Mouse (Mus musculus) myocyte (in vitro differentiated cells): ENCODE data around the gene Hes6.

ENCODE experiments used
- MYOD1 ChIP-seq, 3 experiments: IDR thresholded peaks; one replicate each; pipeline ENCODE4 v1.6.1; 2011; ENCODE audit warnings: control low read depth in 2 of 3, low read depth in 2 of 3, mild to moderate bottlenecking in 2 of 3, moderate library complexity in 1 of 3; ENCODE audit not compliant: insufficient read length in 2 of 3, control insufficient read depth in 1 of 3
- POLR2A ChIP-seq: IDR thresholded peaks from one replicate; pipeline ENCODE4 v1.6.1; 2011; ENCODE audit warnings: low read depth, mild to moderate bottlenecking, control low read depth, moderate library complexity; ENCODE audit not compliant: insufficient read length
- SRF ChIP-seq: IDR thresholded peaks from one replicate; pipeline ENCODE4 v1.6.1; 2011; ENCODE audit warnings: low read depth; ENCODE audit not compliant: control insufficient read depth, insufficient read length
- TCF12 ChIP-seq: IDR thresholded peaks from one replicate; pipeline ENCODE4 v1.6.1; 2011; ENCODE audit warnings: mild to moderate bottlenecking, control low read depth; ENCODE audit not compliant: poor library complexity, insufficient read depth, severe bottlenecking
- USF1 ChIP-seq: IDR thresholded peaks from one replicate; pipeline ENCODE4 v1.6.1; 2011; ENCODE audit warnings: low read depth, mild to moderate bottlenecking, control low read depth, moderate library complexity

GRCm38 (mm10) chr1:91405406-91406169, 8.2 kb downstream of the Hes6 start:
- TF ChIP-seq MYOD1 (IDR thresholded peaks at IDR 0.05; ENCODE audit: control insufficient read depth in 1 of 3, insufficient read length in 2 of 3, low read depth in 2 of 3) (no peak), POLR2A (no peak), TCF12 (no peak), SRF (no peak), USF1 (no peak)
